Mouse (Mus musculus) CH12.LX (cell line): ENCODE measurements around the gene Rnf169. TPM values are rescaled to one million over a fixed set of nuclear protein-coding genes. Genes with fewer than 3 reads are reported as not detected.

Experiments used
- DNase-seq: peaks from one replicate; pipeline ENCODE4 v3.0.0-alpha.2; 2013; ENCODE audit errors: extremely low read depth
- H3K27ac ChIP-seq: 2 replicates; pipeline ENCODE4 v1.5.1; 2012; ENCODE audit warnings: low read depth, mild to moderate bottlenecking, control low read depth, moderate library complexity; ENCODE audit not compliant: insufficient read depth
- H3K27me3 ChIP-seq: replicated peaks from 2 replicates; pipeline ENCODE3; 2012; ENCODE audit warnings: inconsistent platforms
- H3K36me3 ChIP-seq, 2 experiments: replicated peaks in 1 of 2; 2 replicates each; pipeline versions ENCODE3 to v1.6.1; 2012; ENCODE audit warnings: inconsistent platforms in 1 of 2, low read length in 1 of 2, mild to moderate bottlenecking in 1 of 2, mixed read lengths in 1 of 2, moderate library complexity in 1 of 2; ENCODE audit not compliant: control insufficient read depth in 1 of 2, insufficient read depth in 1 of 2
- H3K4me1 ChIP-seq, 2 experiments: 2 replicates each; pipeline ENCODE4 v1.6.1; 2012; ENCODE audit warnings: inconsistent platforms in 1 of 2, moderate library complexity in 1 of 2; ENCODE audit not compliant: insufficient read depth in 2 of 2, control insufficient read depth in 1 of 2
- H3K4me2 ChIP-seq: 2 replicates; pipeline ENCODE4 v1.6.1; 2012; ENCODE audit warnings: low read depth, mild to moderate bottlenecking, control low read depth; ENCODE audit not compliant: poor library complexity, insufficient read depth, severe bottlenecking
- H3K4me3 ChIP-seq, 3 experiments: fragments of 150-350 bp in 1 of 3; sonication (generic) in 1 of 3; replicated peaks in 1 of 3; 2 replicates each; pipeline versions ENCODE3 to v1.5.1; 2011 to 2012; ENCODE audit warnings: low read depth in 2 of 3, low read length in 2 of 3, mild to moderate bottlenecking in 2 of 3, moderate library complexity in 2 of 3, control low read depth in 1 of 3, improper control_type of control experiment in 1 of 3, inconsistent platforms in 1 of 3, mixed read lengths in 1 of 3; ENCODE audit not compliant: poor library complexity in 1 of 3
- H3K79me2 ChIP-seq: replicated peaks from 2 replicates; pipeline ENCODE4 v1.6.1; 2012; ENCODE audit warnings: mild to moderate bottlenecking, moderate library complexity; ENCODE audit not compliant: control insufficient read depth, poor library complexity, insufficient read depth, severe bottlenecking; ENCODE audit errors: extremely low read depth
- H3K9ac ChIP-seq: 2 replicates; pipeline ENCODE4 v1.6.1; 2012; ENCODE audit warnings: low read depth, mild to moderate bottlenecking, control low read depth, moderate library complexity; ENCODE audit not compliant: insufficient read depth
- H3K9me3 ChIP-seq: replicated peaks from 2 replicates; pipeline ENCODE3; 2012; ENCODE audit warnings: low read length, inconsistent platforms, mixed read lengths
- BHLHE40 ChIP-seq: IDR thresholded peaks from 2 replicates; pipeline ENCODE4 v1.6.1; 2011; ENCODE audit warnings: mild to moderate bottlenecking, low read depth, low read length, improper control_type of control experiment
- CHD1 ChIP-seq: IDR thresholded peaks from 2 replicates; pipeline ENCODE4 v1.6.1; 2012; ENCODE audit warnings: low read depth, low read length, improper control_type of control experiment, inconsistent platforms
- CHD2 ChIP-seq: IDR thresholded peaks from 2 replicates; pipeline ENCODE4 v1.6.1; 2011; ENCODE audit warnings: low read length, improper control_type of control experiment
- CTCF ChIP-seq, 2 experiments: IDR thresholded peaks in 1 of 2; conservative IDR thresholded peaks in 1 of 2; 2 replicates each; pipeline ENCODE4 v1.5.1; 2011 to 2012; ENCODE audit warnings: low read depth in 2 of 2, low read length in 2 of 2, improper control_type of control experiment in 1 of 2, inconsistent platforms in 1 of 2, mild to moderate bottlenecking in 1 of 2, moderate library complexity in 1 of 2
- ETS1 ChIP-seq: conservative IDR thresholded peaks from 2 replicates; pipeline ENCODE4 v1.6.1; 2012; ENCODE audit warnings: low read depth, mild to moderate bottlenecking, inconsistent platforms, low read length, improper control_type of control experiment, moderate library complexity
- JUN ChIP-seq: IDR thresholded peaks from 2 replicates; pipeline ENCODE4 v1.6.1; 2011; ENCODE audit warnings: low read depth, mild to moderate bottlenecking, low read length, improper control_type of control experiment, moderate library complexity; ENCODE audit not compliant: insufficient read depth
- JUND ChIP-seq: conservative IDR thresholded peaks from 2 replicates; pipeline ENCODE4 v1.6.1; 2011; ENCODE audit warnings: low read depth, low read length, improper control_type of control experiment
- MAFK ChIP-seq: IDR thresholded peaks from 2 replicates; pipeline ENCODE4 v1.6.1; 2011; ENCODE audit warnings: low read length, improper control_type of control experiment; ENCODE audit not compliant: insufficient replicate concordance
- MAX ChIP-seq: IDR thresholded peaks from 2 replicates; pipeline ENCODE4 v1.6.1; 2011; ENCODE audit warnings: low read length, improper control_type of control experiment
- MEF2A ChIP-seq: IDR thresholded peaks from 2 replicates; pipeline ENCODE4 v1.6.1; 2014; ENCODE audit warnings: low read depth, mild to moderate bottlenecking, inconsistent platforms, low read length, improper control_type of control experiment, borderline replicate concordance
- MYC ChIP-seq: IDR thresholded peaks from 2 replicates; pipeline ENCODE4 v1.6.1; 2011; ENCODE audit warnings: low read depth, mild to moderate bottlenecking, improper control_type of control experiment, low read length
- NRF1 ChIP-seq: IDR thresholded peaks from 2 replicates; pipeline ENCODE4 v1.6.1; 2014; ENCODE audit warnings: low read depth, mild to moderate bottlenecking, inconsistent platforms, low read length, improper control_type of control experiment, moderate library complexity
- PAX5 ChIP-seq: IDR thresholded peaks from 2 replicates; pipeline ENCODE4 v1.6.1; 2012; ENCODE audit warnings: low read length, inconsistent platforms, mixed read lengths
- RAD21 ChIP-seq: IDR thresholded peaks from 2 replicates; pipeline ENCODE4 v1.6.1; 2011; ENCODE audit warnings: low read depth, mild to moderate bottlenecking, low read length, improper control_type of control experiment, moderate library complexity
- SMC3 ChIP-seq: IDR thresholded peaks from 2 replicates; pipeline ENCODE4 v1.6.1; 2011; ENCODE audit warnings: low read depth, low read length, improper control_type of control experiment
- TBP ChIP-seq: conservative IDR thresholded peaks from 2 replicates; pipeline ENCODE4 v1.6.1; 2011; ENCODE audit warnings: low read depth, low read length, improper control_type of control experiment
- TCF12 ChIP-seq: IDR thresholded peaks from 2 replicates; pipeline ENCODE4 v1.6.1; 2014; ENCODE audit warnings: low read depth, mild to moderate bottlenecking, inconsistent platforms, low read length, improper control_type of control experiment
- UBTF ChIP-seq: IDR thresholded peaks from 2 replicates; pipeline ENCODE4 v1.6.1; 2012; ENCODE audit warnings: low read depth, mild to moderate bottlenecking, inconsistent platforms, low read length, improper control_type of control experiment, moderate library complexity
- USF2 ChIP-seq: conservative IDR thresholded peaks from 2 replicates; pipeline ENCODE4 v1.6.1; 2011; ENCODE audit warnings: low read depth, low read length, improper control_type of control experiment
- ZC3H11A ChIP-seq: IDR thresholded peaks from 2 replicates; pipeline ENCODE4 v1.6.1; 2012; ENCODE audit warnings: low read depth, mild to moderate bottlenecking, inconsistent platforms, low read length, improper control_type of control experiment
- ZMIZ1 ChIP-seq: IDR thresholded peaks from 2 replicates; pipeline ENCODE4 v1.6.1; 2012; ENCODE audit warnings: low read depth, mild to moderate bottlenecking, inconsistent platforms, low read length, improper control_type of control experiment
- dilution Hi-C: fragments of 300-500 bp; cut with MboI; formaldehyde crosslinking; loops from 2 replicates; pipeline ENCODE4 v1.14.3; 2020; ENCODE audit warnings: low sequenced_read_pairs; ENCODE audit not compliant: extremely low pct_unique_long_range_greater_than_20kb, extremely low pct_ligation_motif_present
- in situ Hi-C: fragments of 300-500 bp; cut with MboI; formaldehyde crosslinking; loops from 3 replicates; pipeline ENCODE4 v1.14.3; 2019; ENCODE audit warnings: low sequenced_read_pairs, low pct_ligation_motif_present, low pct_unique_long_range_greater_than_20kb, mixed read lengths
- polyA plus RNA-seq: library from polyadenylated mRNA; unstranded; fragments of >175 nt; gene quantifications from 2 replicates; pipeline ENCODE4 v1.2.1, GENCODE M21; 2012; ENCODE audit warnings: low read depth; ENCODE audit not compliant: insufficient read length
- total RNA-seq, 2 experiments: library from RNA; depleted of rRNA; stranded (reverse); fragments of 300-350 nt in 1 of 2; fragments of >200 nt in 1 of 2; gene quantifications; 2 replicates each; pipeline ENCODE4 v1.2.3; 2012 to 2014

Gene Rnf169
- total and polyA plus RNA-seq, 3 experiments = 3.7 to 11.4 (median 5.2) TPM

- Histone ChIP-seq H3K36me3 (no peaks in the 10 kb centered on the region), H3K9me3 (no peaks in the 10 kb centered on the region), H3K4me2 (no peak overlapping the region), H3K27me3 (peaks cover 61% of the 10 kb centered on the region), H3K9ac (no peak overlapping the region), H3K79me2 (no peaks in the 10 kb centered on the region), H3K27ac (no peak overlapping the region), H3K4me1 (peaks cover 0 to 4% of the 10 kb centered on the region in 2 experiments; a peak in 2 of 4 replicates)
- in situ Hi-C loops = loop anchor here (25.0 kb wide), 1 partner anchor 177 kb away; the partner anchor contains the start of gene Kcne3
- dilution Hi-C loops = no loop called here
- no peak for DNase-seq
- no peak for TF ChIP-seq PAX5
- TF ChIP-seq ETS1 = no peak
- no peak for TF ChIP-seq ZMIZ1
- no peak for TF ChIP-seq UBTF
- no peak for TF ChIP-seq BHLHE40
- TF ChIP-seq, all 38 proteins: peak for 0
- H3K4me3 ChIP-seq = no peak overlapping the region
Measured at GRCm38 (mm10) chr7:100010711-100011110, 30.5 kb upstream of the Rnf169 start.

- no peak overlapping the region for H3K4me3 ChIP-seq
- in situ Hi-C loops = loop anchor here (25.0 kb wide), 1 partner anchor 178 kb away; the partner anchor contains the start of gene Kcne3
- dilution Hi-C loops = no loop called here
- H3K36me3 ChIP-seq = no peaks in the 10 kb centered on the region
- H3K9ac ChIP-seq = no peak overlapping the region
- H3K27ac ChIP-seq = no peak overlapping the region
- TF ChIP-seq TBP (no peak), JUND (no peak), JUN (no peak), MEF2A (no peak), ZC3H11A (no peak), CHD1 (no peak), CHD2 (no peak), ZMIZ1 (no peak), USF2 (no peak), SMC3 (peak; percentile 69), CTCF (conservative IDR thresholded peaks at IDR 0.05 in 1 of 2, IDR thresholded peaks at IDR 0.05 in 1 of 2; ENCODE audit: low read depth in 2 of 2, low read length in 2 of 2) (peak; percentile 75 to 88), NRF1 (no peak), MAX (0 out of 2 replicates have a peak, but pooled peaks have one; percentile 21), MYC (no peak), MAFK (no peak), TCF12 (peak; percentile 83), RAD21 (peak; percentile 73)
- peak; percentile 77 for DNase-seq
- H3K9me3 ChIP-seq = no peaks in the 10 kb centered on the region
- H3K27me3 ChIP-seq = peaks cover 66% of the 10 kb centered on the region
- peak overlapping the region; percentile 54; the same call in 1 of the 2 replicates for H3K4me2 ChIP-seq
- H3K79me2 ChIP-seq = no peaks in the 10 kb centered on the region
- peaks cover 0 to 4% of the 10 kb centered on the region in 2 experiments; a peak in 2 of 4 replicates for H3K4me1 ChIP-seq
Measured at GRCm38 (mm10) chr7:100009640-100010039, 29.4 kb upstream of the Rnf169 start.
